8 mouse cellular contexts compared by ENCODE assay signal in genomic region chr14:57684579-57684978, GRCm38 (mm10). TPM values are rescaled to one million over a fixed set of nuclear protein-coding genes. Genes with fewer than 3 reads are reported as not detected.
A peak's percentile ranks its signal among the peaks of the same experiment; 100 is the strongest.
DNase-seq lines count a peak whose midpoint lies in the region; ATAC-seq and TF ChIP-seq lines count a peak whose summit lies in the region.

No protein-coding gene starts in this region.

- no peak overlapping the region for H3K4me2 ChIP-seq in liver, postnatal 0 days (ENCODE audit: low read depth, low read length)

- no peaks in the 10 kb centered on the region for H3K9me3 ChIP-seq in liver, postnatal 0 days (ENCODE audit: low read length)

- intact Hi-C loops in gastrocnemius, adult 2 months (cut with DNase I) = loop anchor here (5.0 to 10.0 kb wide), 5 partner anchors 60 to 1428 kb away; partner anchors contain the start of genes Gm49361, Mrpl57, Sap18 and Ska3

- no peak overlapping the region for H3K9ac ChIP-seq in liver, postnatal 0 days (replicated peaks)

- ATAC-seq in activated CD4-positive, CD25-positive, alpha-beta regulatory T cell, adult 4 months = peak; percentile 50
- peak; percentile 59 for ATAC-seq in inflammation-experienced regulatory T-cells, adult 6 months
- peak; percentile 54; the same call in 1 of the 2 replicates for ATAC-seq in liver, postnatal 0 days

- 0 out of 2 replicates have a peak, but pooled peaks cover 6% of the 10 kb centered on the region for H3K36me3 ChIP-seq in liver, postnatal 0 days (replicated peaks; ENCODE audit: insufficient read depth, low read length)
- H3K36me3 ChIP-seq in spleen, adult 2 months (ENCODE audit: control insufficient read depth, insufficient read depth, low read length) = no peaks in the 10 kb centered on the region; the same call in 1 of the 2 replicates

- H3K27ac ChIP-seq in gastrocnemius, adult 2 months = no peak overlapping the region
- H3K27ac ChIP-seq in liver, postnatal 0 days (ENCODE audit: low read depth) = no peak overlapping the region
- no peak overlapping the region for H3K27ac ChIP-seq in spleen, adult 2 months (ENCODE audit: insufficient read depth, low read length)

- TF ChIP-seq CTCF in gastrocnemius, adult 2 months (IDR thresholded peaks at IDR 0.05) = peak; percentile 88
- peak; percentile 92 for TF ChIP-seq CTCF in liver, postnatal 0 days (IDR thresholded peaks at IDR 0.05; ENCODE audit: low read depth)
- peak; percentile 66; the same call in 1 of the 2 replicates for TF ChIP-seq CTCF in spleen, adult 2 months (IDR thresholded peaks at IDR 0.05; ENCODE audit: extremely low read depth, insufficient read depth, insufficient read length, insufficient replicate concordance)

- no peak for TF ChIP-seq POLR2A in spleen, adult 2 months (IDR thresholded peaks at IDR 0.05; ENCODE audit: low read depth, low read length)

- H3K27me3 ChIP-seq in liver, postnatal 0 days (ENCODE audit: insufficient read depth, low read length) = no peaks in the 10 kb centered on the region
- no peaks in the 10 kb centered on the region for H3K27me3 ChIP-seq in spleen, adult 2 months (ENCODE audit: control insufficient read depth, insufficient read depth, low read length)

- no peak for TF ChIP-seq EP300 in liver, postnatal 0 days (IDR thresholded peaks at IDR 0.05; ENCODE audit: low read depth)

- peak; percentile 69 for DNase-seq in gastrocnemius, adult 2 months
- DNase-seq in gastrocnemius, postnatal 25 days = no peak
- DNase-seq in 3T3-L1 (ENCODE audit: low read depth, low spot score) = peak; percentile 81
- DNase-seq in embryo, embryonic 11 days = peak; percentile 70
- peak; percentile 79 for DNase-seq in liver, postnatal 0 days
- DNase-seq in spleen, adult 2 months (ENCODE audit: low read depth in 1 of 2, low spot score in 2 of 2) = peak; percentile 38 to 73

- H3K4me1 ChIP-seq in liver, postnatal 0 days (ENCODE audit: insufficient read depth) = no peaks in the 10 kb centered on the region
- H3K4me1 ChIP-seq in spleen, adult 2 months (ENCODE audit: control insufficient read depth, insufficient read depth, insufficient read length) = no peaks in the 10 kb centered on the region

- no peak overlapping the region for H3K4me3 ChIP-seq in gastrocnemius, adult 2 months
- no peak overlapping the region for H3K4me3 ChIP-seq in liver, postnatal 0 days (ENCODE audit: low read depth, low read length)
- no peak overlapping the region for H3K4me3 ChIP-seq in spleen, adult 2 months (ENCODE audit: extremely low read depth, insufficient read depth, insufficient read length)

- WGBS in liver, postnatal 0 days (ENCODE audit: insufficient replicate concordance) = 14% methylated on average over 1 of the region's 1 CpGs
- WGBS in spleen, adult 2 months = 0% methylated on average over 1 of the region's 1 CpGs

RNA-seq across cellular contexts. Expression of gene Xpo4, which starts 19.3 kb away (rescaled TPM):
- 10 to 100 TPM in 1 of 2 experiments, 1 to 10 TPM in 1; 8.4 to 17.8 TPM for total RNA-seq in gastrocnemius, adult 2 months (2021)
- total RNA-seq in gastrocnemius, postnatal 25 days (2021) = 10 to 100 TPM in 1 of 2 experiments, 1 to 10 TPM in 1; 6.4 to 10.1 TPM
- 10 to 100 TPM; 21.2 to 28.7 TPM for polyA plus RNA-seq in activated CD4-positive, CD25-positive, alpha-beta regulatory T cell, adult 4 months (2017; shearing (Covaris generic))
- 10 to 100 TPM; 24.6 to 32.2 (median 29.7) TPM for polyA plus RNA-seq in inflammation-experienced regulatory T-cells, adult 6 months (2017; shearing (Covaris generic))
- polyA plus RNA-seq in liver, postnatal 0 days (2015; fragmentation: Nextera tagmentation; extraction: Ambion mirVana) = 4.9 and 5.0 TPM in 2 replicates
- polyA plus RNA-seq in spleen, adult 2 months (2012; rRNA removed) = 2.2 and 2.4 TPM in 2 replicates
